Mouse (Mus musculus): ENCODE results near the gene Gm20738.
"Not testable (repeated sequence)": the region's sequence is repeated elsewhere in the genome, so short reads cannot be mapped to it uniquely, and the experiment has no call there.

Gm20738 gene

GRCm38 (mm10) chrY:37957511-37957910 is at the start of gene Gm20738:
TSS of gene Gm20738 (plus strand) at chrY:37957811.
- DNase-seq (ENCODE audit: low spot score): not testable (repeated sequence)
